Mouse (Mus musculus): ENCODE measurements around the gene Kif19a.

Gene Kif19a

GRCm38 (mm10) chr11:114764820-114765818, at the start of gene Kif19a:
Gene Kif19a (plus strand): TSS chr11:114765388.
- peak; percentile 77 for DNase-seq (ENCODE audit: inconsistent ontology term)

DNA sequence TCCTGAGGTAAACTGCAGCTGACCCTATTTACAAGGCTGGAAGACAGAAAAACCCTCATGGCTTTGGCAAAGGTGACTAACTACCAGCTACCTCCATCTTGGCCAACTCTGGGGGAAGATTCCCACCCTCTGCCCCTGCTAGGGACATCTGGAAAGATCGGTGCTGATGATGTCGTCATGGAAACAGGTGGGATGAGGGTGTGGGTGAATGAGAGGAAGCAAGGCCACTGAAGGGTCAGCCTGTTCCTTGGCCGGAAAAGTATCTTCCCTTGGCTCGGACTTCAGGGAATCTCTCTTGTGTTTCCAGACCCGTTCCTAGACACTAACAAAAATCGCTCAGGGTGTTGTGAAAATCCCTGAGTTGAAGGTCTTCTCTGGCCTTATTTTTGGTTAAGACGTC, 49.7 kb upstream of the Kif19a start:
- no peak for DNase-seq (ENCODE audit: inconsistent ontology term)

DNA sequence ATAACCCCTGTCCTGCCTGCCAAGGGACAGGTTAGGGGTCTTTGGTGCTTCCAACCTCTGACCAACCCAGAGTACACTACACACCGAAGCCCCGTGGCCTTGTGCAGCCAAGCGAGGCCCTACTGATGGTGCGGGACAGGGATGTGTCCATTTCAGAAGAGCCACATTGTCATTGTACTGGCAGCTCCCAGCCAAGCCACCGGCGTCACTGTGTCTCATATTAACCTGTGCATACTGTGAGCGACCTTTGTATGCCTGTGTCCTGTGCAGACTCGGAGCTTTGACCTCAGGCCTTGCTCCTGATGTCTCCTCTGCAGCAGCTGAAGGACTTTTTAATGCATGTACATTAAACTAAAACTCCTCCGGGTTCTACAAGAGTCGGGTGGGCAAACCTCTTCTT, 44.7 kb upstream of the Kif19a start:
- no peak for DNase-seq (ENCODE audit: inconsistent ontology term)

DNA sequence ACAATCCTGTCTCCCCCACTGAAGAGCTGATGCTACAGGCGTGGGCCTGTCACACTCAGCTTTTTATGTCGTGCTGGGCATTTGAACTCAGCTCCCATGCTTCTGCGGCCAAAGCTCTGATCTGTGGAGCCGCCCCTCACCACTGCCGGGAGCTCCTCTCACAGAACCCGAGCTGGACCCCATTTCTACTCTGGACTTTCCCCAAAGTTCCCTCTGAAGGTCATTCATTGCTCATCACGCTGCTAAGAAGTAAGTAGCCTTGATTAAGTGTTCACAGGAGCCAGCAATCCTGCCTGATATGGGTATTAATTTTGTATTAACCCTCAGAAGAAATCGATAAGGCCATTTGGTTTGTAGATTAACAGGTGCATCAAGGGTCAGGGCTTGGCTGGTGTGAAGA, 42.8 kb upstream of the Kif19a start:
- DNase-seq (ENCODE audit: inconsistent ontology term): no peak

DNA sequence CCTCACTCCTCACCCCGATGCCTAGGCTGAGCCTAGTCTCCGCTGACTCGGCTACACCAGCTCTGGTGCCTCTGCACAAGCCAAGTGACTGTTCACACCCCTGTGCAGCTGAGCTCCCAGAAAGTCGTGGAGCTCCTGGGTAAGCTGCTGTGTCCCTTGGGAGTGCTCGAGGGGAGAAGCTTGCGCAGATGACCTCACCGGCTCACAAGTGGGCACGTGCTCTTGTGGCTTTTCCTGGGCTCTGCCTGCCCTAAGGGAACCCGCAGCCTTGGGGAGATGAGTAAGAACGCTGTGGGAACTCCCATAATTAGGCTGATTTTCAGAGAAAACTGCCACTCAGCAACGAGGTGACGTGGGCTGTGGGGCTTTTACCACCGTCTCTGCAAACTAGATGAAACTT, 42.2 kb upstream of the Kif19a start:
- DNase-seq (ENCODE audit: inconsistent ontology term): peak; percentile 30

GRCm38 (mm10) chr11:114724787-114725590, 40.2 kb upstream of the Kif19a start:
- peak; percentile 94 for DNase-seq (ENCODE audit: inconsistent ontology term)

DNA sequence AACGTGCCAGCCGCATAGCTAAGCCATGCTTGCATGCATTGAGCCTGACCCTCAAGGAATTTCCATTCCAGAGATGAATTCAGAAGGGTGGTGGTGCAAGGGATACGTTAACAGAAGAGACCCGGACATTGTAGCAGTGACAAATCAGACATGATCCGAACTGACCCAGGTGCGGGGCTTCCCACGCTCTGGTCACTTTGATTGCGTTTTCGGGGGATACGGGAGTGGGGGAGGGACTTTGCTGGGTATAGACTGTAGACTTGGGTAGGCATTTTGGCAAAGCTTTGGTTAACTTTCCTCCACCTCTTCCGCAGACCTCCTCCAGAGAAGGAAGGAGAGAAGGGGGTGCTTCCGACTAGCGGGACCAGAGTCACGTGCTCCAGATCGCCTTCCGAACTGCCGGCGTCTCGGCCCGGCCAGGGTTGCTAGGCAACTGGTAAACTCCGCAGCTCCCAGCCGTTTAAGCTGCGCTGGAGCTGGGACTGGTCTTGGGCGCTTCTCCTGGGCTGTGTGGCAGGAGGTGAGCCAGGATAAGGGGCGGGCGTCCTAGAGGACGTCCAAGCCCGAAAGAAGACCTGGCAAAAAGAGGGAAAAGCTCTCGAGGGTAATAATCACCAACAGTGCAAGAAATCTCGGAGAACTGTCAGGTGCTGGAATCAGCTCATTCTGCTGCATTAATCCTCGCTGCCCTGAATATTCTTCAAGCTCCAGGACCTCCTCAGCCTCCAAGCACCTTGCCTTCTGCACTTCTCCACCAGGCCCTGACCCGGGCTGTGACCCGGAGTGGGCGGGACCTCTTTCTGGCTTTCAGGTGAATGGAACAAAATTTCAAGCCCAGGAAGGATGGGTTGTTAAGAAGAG, 38.0 kb upstream of the Kif19a start, which contains the start of gene Dnaic2:
Gene Dnaic2, plus strand, starts transcription at position 444 of the 861 bp plus-strand sequence.
- DNase-seq (ENCODE audit: inconsistent ontology term): peak; percentile 76

DNA sequence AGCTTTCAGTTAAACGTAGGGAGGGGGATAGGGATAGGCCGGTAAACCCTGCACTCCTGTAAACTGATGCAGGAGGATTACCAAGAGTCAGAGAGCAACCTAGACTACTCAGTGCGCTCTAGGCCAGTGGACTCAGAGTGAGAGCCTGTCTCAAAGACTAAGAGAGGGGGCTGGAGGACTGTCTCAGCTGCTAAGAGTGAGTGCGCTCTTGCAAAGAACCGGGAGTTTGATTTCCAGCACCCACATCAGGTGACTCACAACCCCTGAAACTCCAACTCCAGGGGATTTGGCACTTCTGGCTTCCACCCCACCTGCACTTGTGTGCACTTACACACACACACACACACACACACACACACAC, 37.4 kb upstream of the Kif19a start:
- DNase-seq (ENCODE audit: inconsistent ontology term): no peak

- DNase-seq (ENCODE audit: inconsistent ontology term): peak; percentile 49
These were observed 36.9 kb upstream of the Kif19a start for GRCm38 (mm10) chr11:114728333-114728732.

GRCm38 (mm10) chr11:114729832-114730363, 35.3 kb upstream of the Kif19a start:
- no peak for DNase-seq (ENCODE audit: inconsistent ontology term)

- DNase-seq (ENCODE audit: inconsistent ontology term): no peak
These were observed 33.5 kb upstream of the Kif19a start for GRCm38 (mm10) chr11:114731711-114732110.

DNA sequence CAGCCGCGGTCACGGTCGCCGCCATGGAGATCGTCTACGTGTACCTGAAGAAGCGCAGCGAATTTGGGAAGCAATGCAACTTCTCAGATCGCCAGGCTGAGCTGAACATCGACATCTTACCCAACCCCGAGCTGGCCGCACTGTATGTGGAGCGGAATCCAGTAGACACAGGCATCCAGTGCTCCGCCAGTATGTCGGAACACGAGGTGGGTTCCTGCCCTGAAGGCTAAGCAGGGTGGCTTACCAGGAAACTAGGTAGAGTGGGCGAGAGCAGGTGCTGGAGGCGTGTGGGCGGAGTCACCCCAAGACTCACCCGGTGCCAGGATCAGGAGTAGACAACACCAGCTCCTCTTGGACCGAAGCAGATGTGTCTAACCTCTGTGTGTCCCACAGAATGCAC, 32.3 kb upstream of the Kif19a start:
- no peak for DNase-seq (ENCODE audit: inconsistent ontology term)

DNA sequence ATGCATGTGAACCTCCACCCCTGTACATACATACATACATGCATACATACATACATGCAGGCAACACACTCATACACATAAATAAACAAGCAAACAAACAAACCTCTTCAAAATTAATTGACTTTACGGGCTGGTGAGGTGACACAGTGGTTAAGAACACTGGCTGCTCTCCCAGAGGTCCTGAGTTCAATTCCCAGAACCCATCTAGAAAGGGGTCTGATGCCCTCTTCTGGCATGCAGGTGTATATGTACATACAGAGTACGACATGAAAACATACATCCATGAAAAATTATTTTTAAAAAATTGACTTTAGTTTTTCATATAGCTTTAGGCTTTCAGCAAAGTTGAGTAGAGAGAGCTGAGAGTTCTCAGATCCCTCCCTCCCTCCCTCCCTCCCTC, 29.1 kb upstream of the Kif19a start:
- DNase-seq (ENCODE audit: inconsistent ontology term): no peak

- peak; percentile 45 for DNase-seq (ENCODE audit: inconsistent ontology term)
These were observed 28.1 kb upstream of the Kif19a start for GRCm38 (mm10) chr11:114736913-114737624.

DNA sequence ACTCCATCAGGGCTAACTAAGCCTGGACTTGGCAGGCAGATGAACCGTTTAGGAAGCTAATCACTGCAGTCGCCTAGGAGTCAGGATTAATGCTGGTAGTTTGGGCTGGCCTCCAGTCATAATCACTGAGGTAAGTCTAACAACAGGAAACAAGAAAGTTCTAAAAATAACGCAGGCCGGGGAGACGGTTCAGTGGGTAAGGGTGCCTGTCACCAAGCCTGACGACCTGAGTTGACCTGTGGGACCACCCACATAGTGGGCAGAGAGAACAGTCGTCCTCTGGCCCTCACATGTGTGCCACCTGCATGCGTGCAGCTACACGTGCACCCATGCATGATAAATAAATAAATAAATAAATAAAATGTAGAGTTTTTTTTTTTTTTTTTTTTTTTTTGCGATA, 24.6 kb upstream of the Kif19a start:
- DNase-seq (ENCODE audit: inconsistent ontology term): no peak

DNA sequence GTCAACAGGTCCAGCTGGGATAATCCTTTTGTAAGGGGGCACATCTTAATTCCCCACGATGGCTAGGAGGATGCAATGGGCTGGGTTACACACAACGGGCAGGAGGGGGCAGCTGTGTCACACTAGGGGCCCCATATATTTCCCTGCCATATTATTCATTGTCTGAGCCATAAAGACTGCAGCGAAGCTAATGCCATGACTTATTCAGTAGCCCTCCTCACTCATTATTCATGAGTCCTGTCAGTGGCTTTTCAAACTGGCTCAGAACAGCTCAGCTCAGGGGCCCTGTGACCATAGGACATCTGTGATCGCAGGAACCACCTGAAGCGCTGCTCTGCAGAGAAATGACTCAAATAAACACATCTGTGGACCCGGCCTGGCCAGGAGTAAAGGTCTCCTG, 23.7 kb upstream of the Kif19a start:
- DNase-seq (ENCODE audit: inconsistent ontology term): no peak

- peak; percentile 81 for DNase-seq (ENCODE audit: inconsistent ontology term)
These were observed 20.1 kb upstream of the Kif19a start for GRCm38 (mm10) chr11:114745134-114745533.

GRCm38 (mm10) chr11:114747564-114748138, 17.5 kb upstream of the Kif19a start:
- no peak for DNase-seq (ENCODE audit: inconsistent ontology term)

DNA sequence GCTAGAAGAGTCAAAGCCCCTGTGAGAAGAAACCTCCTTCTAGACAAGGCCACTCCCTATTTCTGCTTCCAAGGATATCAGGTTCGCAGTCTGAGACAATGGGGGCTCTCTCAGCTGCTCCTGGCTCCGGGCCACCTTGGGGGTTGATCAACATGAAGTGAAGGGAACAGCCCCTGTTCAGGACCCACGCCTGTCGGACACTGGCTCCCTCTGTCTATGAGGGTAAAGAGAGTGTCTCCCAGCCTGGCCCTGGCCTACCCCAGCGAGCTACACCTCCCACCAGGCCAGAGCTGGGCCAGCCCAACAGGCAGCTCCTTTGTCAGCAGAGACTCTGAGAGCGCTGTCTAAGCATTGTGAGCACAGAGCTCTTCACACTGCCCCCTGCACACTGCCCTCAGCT, 4.7 kb downstream of the Kif19a start:
- DNase-seq (ENCODE audit: inconsistent ontology term): no peak

- DNase-seq (ENCODE audit: inconsistent ontology term): no peak
These were observed 6.7 kb downstream of the Kif19a start for GRCm38 (mm10) chr11:114771896-114772295.
